Mouse (Mus musculus): ENCODE measurements around the gene Loxl3.

DNA sequence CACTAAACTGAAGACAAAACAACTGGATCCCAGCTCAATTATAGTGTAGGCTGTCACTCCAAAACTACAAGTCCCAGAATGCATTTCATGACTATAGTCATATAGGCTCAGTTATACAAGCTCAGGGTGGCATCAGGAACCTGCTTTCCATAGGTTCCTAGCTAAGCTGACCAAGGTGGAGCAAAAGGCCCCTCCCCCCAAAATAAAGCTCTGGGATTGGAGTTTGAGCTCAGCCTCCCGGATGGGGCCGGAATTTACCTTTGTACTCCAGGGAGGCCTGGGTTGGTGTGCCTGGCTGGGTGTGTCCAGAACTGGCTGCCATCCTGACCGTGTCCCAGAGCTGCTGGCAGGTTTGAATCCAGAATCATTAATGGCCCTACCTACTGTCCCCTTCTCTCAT lies 23.8 kb downstream of the Loxl3 start, which contains the start of gene Dqx1:
- TF ChIP-seq POLR2A (IDR thresholded peaks at IDR 0.05; ENCODE audit: low read depth, low read length) (no peak), CTCF (conservative IDR thresholded peaks at IDR 0.05; ENCODE audit: insufficient read depth, insufficient read length, low read depth, low read length) (no peak)

Measured in kidney, adult 2 months (tissue).